Mouse (Mus musculus) 416B (cell line): Measurements from ENCODE around the gene Slc24a3.

ENCODE experiments used
- DNase-seq: peaks from one replicate; pipeline ENCODE4 v3.0.0; 2011; ENCODE audit warnings: low read depth

The Slc24a3 gene

GRCm38 (mm10) chr2:145684151-145684550, 516.6 kb downstream of the Slc24a3 start:
- no peak for DNase-seq

DNA sequence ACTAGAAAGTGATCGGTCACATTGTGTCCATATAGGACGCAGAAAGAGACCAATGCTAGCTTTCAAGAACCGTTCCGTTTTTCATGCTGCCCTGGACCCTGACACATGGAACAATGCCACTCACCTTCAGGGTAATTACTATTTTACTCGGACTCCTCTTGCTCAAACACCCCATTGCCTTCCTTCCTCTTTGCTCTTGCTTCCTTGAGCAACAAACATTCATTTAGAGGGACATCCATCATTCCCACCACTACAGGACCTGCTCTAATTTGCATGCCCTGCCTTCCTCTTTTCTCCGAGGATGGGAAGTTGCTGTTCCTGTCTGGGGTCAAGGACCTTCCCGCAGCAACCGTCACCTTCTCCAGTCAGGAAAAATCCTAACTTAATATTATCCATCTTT, 517.3 kb downstream of the Slc24a3 start:
- no peak for DNase-seq

DNA sequence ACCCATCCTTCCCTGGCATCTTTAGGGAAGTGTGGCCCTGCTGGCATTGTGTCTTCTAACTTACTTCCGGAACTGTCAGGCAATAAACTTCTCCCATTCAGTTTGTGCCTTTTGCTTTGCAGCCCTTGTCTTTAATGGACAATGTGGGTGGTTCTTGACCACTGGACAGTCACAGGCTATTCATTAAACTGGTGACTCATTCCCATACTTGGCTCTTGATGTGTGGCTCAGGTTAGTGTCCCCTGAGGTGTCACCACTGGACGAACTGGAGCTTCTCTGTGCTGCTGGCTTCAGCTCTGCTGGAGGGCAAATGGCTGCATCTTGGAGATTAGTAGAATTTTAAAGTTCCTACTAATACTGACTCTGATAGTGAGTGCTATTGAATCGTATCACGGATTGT, 518.5 kb downstream of the Slc24a3 start:
- no peak for DNase-seq

DNA sequence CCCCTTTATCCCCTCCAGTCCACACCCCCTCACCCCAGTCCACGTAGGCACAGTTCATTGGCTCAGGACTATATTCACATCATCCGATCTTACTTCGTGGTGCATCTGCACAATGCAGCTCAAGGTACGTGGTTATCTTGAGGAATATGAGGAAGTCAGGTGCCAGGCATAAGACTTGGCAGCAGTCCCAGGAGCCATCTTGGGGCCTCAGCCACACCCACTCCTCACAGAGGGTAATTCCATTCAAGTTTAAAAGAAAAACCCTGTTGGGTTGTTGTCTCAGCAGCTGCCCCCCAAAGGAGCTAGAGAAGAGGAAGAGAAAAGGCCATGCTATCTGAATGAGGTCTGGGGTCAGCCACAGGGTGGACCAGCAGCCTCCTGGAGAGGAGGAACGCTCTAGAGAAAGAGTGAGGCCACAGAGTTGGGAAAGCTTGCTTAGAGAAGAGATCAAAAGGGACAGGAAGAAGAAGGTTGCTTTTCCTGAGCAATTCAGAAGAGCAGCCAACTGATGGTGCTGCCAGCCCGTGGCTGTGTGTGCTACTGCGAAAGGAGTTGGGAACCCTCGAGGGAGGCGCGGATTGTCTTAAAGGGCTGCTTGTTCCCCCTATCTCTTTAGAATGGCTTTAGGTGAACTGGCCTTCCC, 523.9 kb downstream of the Slc24a3 start:
- DNase-seq = no peak
